Mouse (Mus musculus): ENCODE measurements around the gene Guca1b. TPM values are rescaled to one million over a fixed set of nuclear protein-coding genes. Genes with fewer than 3 reads are reported as not detected.
A peak's percentile ranks its signal among the peaks of the same experiment; 100 is the strongest.

Gene Guca1b
- 0.85 and 1.3 TPM in 2 replicates for total RNA-seq (2012; rRNA removed)
- 1 to 10 TPM in 1 of 2 experiments, not detected in 1; 3.1 TPM for polyA plus RNA-seq (2012; ENCODE audit: insufficient read depth in 1 of 2, insufficient read length in 2 of 2, low read depth in 1 of 2, low replicate concordance in 2 of 2, missing spikeins in 1 of 2)

DNA sequence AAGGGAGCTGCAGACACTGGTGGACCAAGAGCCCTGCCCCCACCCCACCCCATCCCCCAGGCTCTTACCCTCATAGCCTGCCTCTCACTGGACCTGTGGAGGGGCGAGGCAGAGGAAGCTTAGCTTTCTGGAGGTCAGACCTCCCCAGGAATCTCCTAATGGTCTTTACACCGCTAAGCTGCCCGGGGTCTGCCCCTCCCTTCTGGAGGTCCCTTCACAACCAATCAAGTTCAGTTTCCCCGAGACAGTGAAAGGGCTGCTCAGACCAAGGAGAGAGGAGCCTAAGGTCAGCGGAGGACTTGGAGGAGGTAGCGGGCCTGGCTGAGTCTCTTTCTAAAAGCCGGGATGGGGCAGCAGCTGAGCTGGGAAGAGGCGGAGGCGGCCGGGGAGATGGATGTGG, at the start of gene Guca1b:
TSS of gene Guca1b (plus strand) at position 249 of the 400 bp plus-strand sequence.
- Histone ChIP-seq H3K9me3 (replicated peaks; ENCODE audit: insufficient read depth, low read length) (no peaks in the 10 kb centered on the region), H3K79me2 (ENCODE audit: control insufficient read depth, insufficient read depth, low read length, poor library complexity) (no peaks in the 10 kb centered on the region), H3K9ac (ENCODE audit: control insufficient read depth, low read depth, low read length, poor library complexity, severe bottlenecking) (no peak within 1 kb of the TSS), H3K27ac (ENCODE audit: control insufficient read depth, low read depth, low read length) (no peak within 1 kb of the TSS), H3K36me3 (ENCODE audit: control insufficient read depth in 1 of 2, insufficient read depth in 2 of 2, low read length in 2 of 2) (no peaks in the 10 kb centered on the region), H3K27me3 (ENCODE audit: control insufficient read depth in 1 of 2, insufficient read depth in 2 of 2, low read length in 2 of 2) (no peaks in the 10 kb centered on the region), H3K4me1 (ENCODE audit: control insufficient read depth in 1 of 2, insufficient read depth in 2 of 2, low read length in 2 of 2) (no peaks in the 10 kb centered on the region), H3K4me3 (ENCODE audit: control insufficient read depth in 1 of 2, insufficient read depth in 1 of 2, low read depth in 2 of 2, low read length in 2 of 2) (no peak within 1 kb of the TSS)
- DNase-seq (ENCODE audit: low read depth, low spot score), result no peak
- no peak for TF ChIP-seq ETS1 (IDR thresholded peaks at IDR 0.05; ENCODE audit: low read depth, low read length)
- no peak for TF ChIP-seq GATA1 (IDR thresholded peaks at IDR 0.05; ENCODE audit: low read depth, low read length)
- TF ChIP-seq USF1 (IDR thresholded peaks at IDR 0.05; ENCODE audit: low read depth, low read length), result no peak
- no peak for TF ChIP-seq ZNF384 (IDR thresholded peaks at IDR 0.05; ENCODE audit: low read depth, low read length)
- TF ChIP-seq ZKSCAN1 (IDR thresholded peaks at IDR 0.05; ENCODE audit: low read depth, low read length), result no peak
- TF ChIP-seq NRF1 (IDR thresholded peaks at IDR 0.05; ENCODE audit: insufficient read depth, low read depth, low read length, poor library complexity, severe bottlenecking), result no peak
- no peak for TF ChIP-seq SIN3A (IDR thresholded peaks at IDR 0.05; ENCODE audit: low read length)
- TF ChIP-seq MYB (IDR thresholded peaks at IDR 0.05; ENCODE audit: low read depth, low read length), result no peak
- no peak for TF ChIP-seq MEF2A (IDR thresholded peaks at IDR 0.05; ENCODE audit: extremely low read depth, insufficient replicate concordance, low read depth, low read length, poor library complexity, severe bottlenecking)
- TF ChIP-seq HCFC1 (IDR thresholded peaks at IDR 0.05; ENCODE audit: low read depth, low read length), result no peak
- TF ChIP-seq SMC3 (IDR thresholded peaks at IDR 0.05; ENCODE audit: low read depth, low read length), result no peak
- TF ChIP-seq MXI1 (IDR thresholded peaks at IDR 0.05; ENCODE audit: low read depth, low read length), result no peak
- no peak for TF ChIP-seq POLR2A (IDR thresholded peaks at IDR 0.05; ENCODE audit: control insufficient read depth in 1 of 2, insufficient read depth in 1 of 2, low read depth in 1 of 2, low read length in 2 of 2, poor library complexity in 1 of 2)
- TF ChIP-seq UBTF (IDR thresholded peaks at IDR 0.05; ENCODE audit: borderline replicate concordance, insufficient read depth, low read depth, low read length), result no peak
- no peak for TF ChIP-seq POLR2AphosphoS2 (IDR thresholded peaks at IDR 0.05; ENCODE audit: low read length)
- no peak for TF ChIP-seq KAT2A (conservative IDR thresholded peaks at IDR 0.05; ENCODE audit: low read depth, low read length)
- TF ChIP-seq BHLHE40 (IDR thresholded peaks at IDR 0.05; ENCODE audit: borderline replicate concordance, low read depth, low read length), result no peak
- no peak for TF ChIP-seq RAD21 (IDR thresholded peaks at IDR 0.05; ENCODE audit: low read depth, low read length)
- TF ChIP-seq ZMIZ1 (IDR thresholded peaks at IDR 0.05; ENCODE audit: low read depth, low read length), result no peak

DNA sequence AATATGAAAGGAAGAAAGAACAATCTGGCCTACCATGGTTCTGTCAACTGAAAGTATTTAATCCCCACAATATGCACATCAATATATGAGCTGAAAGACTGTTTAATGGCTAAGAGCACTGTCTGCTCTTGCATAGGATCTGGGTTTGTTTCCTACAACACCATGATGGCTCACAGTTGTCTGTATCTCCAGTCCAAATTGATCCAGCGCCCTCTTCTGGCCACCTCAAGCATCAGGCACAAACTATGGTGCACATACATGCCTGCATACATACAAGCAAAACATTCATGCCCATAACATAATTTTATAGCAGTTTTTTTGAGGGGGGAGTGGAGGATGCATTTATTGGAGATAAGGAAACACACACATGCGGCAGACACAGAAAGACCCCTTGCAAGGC, 42.1 kb upstream of the Guca1b start:
- Histone ChIP-seq H3K79me2 (ENCODE audit: control insufficient read depth, insufficient read depth, low read length, poor library complexity) (no peaks in the 10 kb centered on the region), H3K9me3 (replicated peaks; ENCODE audit: insufficient read depth, low read length) (no peaks in the 10 kb centered on the region), H3K4me3 (ENCODE audit: control insufficient read depth in 1 of 2, insufficient read depth in 1 of 2, low read depth in 2 of 2, low read length in 2 of 2) (no peak overlapping the region), H3K27ac (ENCODE audit: control insufficient read depth, low read depth, low read length) (no peak overlapping the region), H3K27me3 (ENCODE audit: control insufficient read depth in 1 of 2, insufficient read depth in 2 of 2, low read length in 2 of 2) (no peaks in the 10 kb centered on the region), H3K9ac (ENCODE audit: control insufficient read depth, low read depth, low read length, poor library complexity, severe bottlenecking) (no peak overlapping the region), H3K36me3 (ENCODE audit: control insufficient read depth in 1 of 2, insufficient read depth in 2 of 2, low read length in 2 of 2) (no peaks in the 10 kb centered on the region), H3K4me1 (ENCODE audit: control insufficient read depth in 1 of 2, insufficient read depth in 2 of 2, low read length in 2 of 2) (no peaks in the 10 kb centered on the region)
- peak; percentile 24 for DNase-seq (ENCODE audit: low read depth, low spot score)
- TF ChIP-seq TCF12 (IDR thresholded peaks at IDR 0.05; ENCODE audit: low read depth, low read length) (no peak), ETS1 (IDR thresholded peaks at IDR 0.05; ENCODE audit: low read depth, low read length) (no peak), SIN3A (IDR thresholded peaks at IDR 0.05; ENCODE audit: low read length) (no peak), MYB (IDR thresholded peaks at IDR 0.05; ENCODE audit: low read depth, low read length) (no peak), POLR2A (IDR thresholded peaks at IDR 0.05; ENCODE audit: control insufficient read depth in 1 of 2, insufficient read depth in 1 of 2, low read depth in 1 of 2, low read length in 2 of 2, poor library complexity in 1 of 2) (no peak), CTCF (IDR thresholded peaks at IDR 0.05 in 2 of 3, conservative IDR thresholded peaks at IDR 0.05 in 1 of 3; ENCODE audit: control insufficient read depth in 1 of 3, insufficient read depth in 1 of 3, low read depth in 2 of 3, low read length in 3 of 3, poor library complexity in 1 of 3, severe bottlenecking in 1 of 3) (peak; percentile 6 to 25 (median 20); a peak in 2 of 6 replicates)

Data from MEL (cell line).